Mouse (Mus musculus) forebrain, postnatal 0 days (tissue): ENCODE data around the gene Foxf2. TPM values are rescaled to one million over a fixed set of nuclear protein-coding genes. Genes with fewer than 3 reads are reported as not detected.

Source experiments
- ATAC-seq: fragments of 200-750 bp; cut with Nextera tagmentation; 2 replicates; pipeline ENCODE4 v1.8.0; 2017; ENCODE audit warnings: mild to moderate bottlenecking, moderate library complexity
- DNase-seq: peaks from one replicate; pipeline ENCODE4 v3.0.0-alpha.2; 2015
- H3K27ac ChIP-seq: fragments of 300-500 bp; sonication (generic); 2 replicates; pipeline ENCODE4 v1.5.1; 2014; ENCODE audit warnings: low read depth, mild to moderate bottlenecking, antibody characterized with exemption, low read length, moderate library complexity, mixed read lengths
- H3K27me3 ChIP-seq: fragments of 300-500 bp; sonication (generic); 2 replicates; pipeline ENCODE4 v1.6.1; 2014; ENCODE audit warnings: mild to moderate bottlenecking, low read length, mixed read lengths; ENCODE audit not compliant: insufficient read depth
- H3K36me3 ChIP-seq: fragments of 300-500 bp; sonication (generic); 2 replicates; pipeline ENCODE4 v1.6.1; 2014; ENCODE audit warnings: mild to moderate bottlenecking, moderate library complexity; ENCODE audit not compliant: insufficient read depth
- H3K4me1 ChIP-seq: fragments of 300-500 bp; sonication (generic); 2 replicates; pipeline ENCODE4 v1.6.1; 2014; ENCODE audit warnings: antibody characterized with exemption; ENCODE audit not compliant: insufficient read depth
- H3K4me2 ChIP-seq: fragments of 300-500 bp; sonication (generic); 2 replicates; pipeline ENCODE4 v1.6.1; 2014; ENCODE audit warnings: low read depth, mild to moderate bottlenecking, moderate library complexity
- H3K4me3 ChIP-seq: fragments of 300-500 bp; sonication (generic); 2 replicates; pipeline ENCODE4 v1.5.1; 2014; ENCODE audit warnings: low read depth, low read length, mixed read lengths
- H3K9ac ChIP-seq: fragments of 300-500 bp; sonication (generic); 2 replicates; pipeline ENCODE4 v1.6.1; 2014; ENCODE audit warnings: mild to moderate bottlenecking
- H3K9me3 ChIP-seq: fragments of 300-500 bp; sonication (generic); 2 replicates; pipeline ENCODE4 v1.6.1; 2016; ENCODE audit warnings: low read length
- CTCF ChIP-seq: sonication (generic); IDR thresholded peaks from 2 replicates; pipeline ENCODE4 v1.5.1; 2016; ENCODE audit warnings: antibody characterized with exemption, control low read depth, low read depth
- WGBS: fragments of 180-500 bp; shearing (Covaris S2); extraction: QIAGEN DNeasy Blood & Tissue Kit; methylation state at CpG from one replicate; pipeline ENCODE4 v1.1.7; 2014; 5-methylcytosine and 5-hydroxymethylcytosine counted together
- microRNA-seq, 2 experiments: library from miRNA; unstranded; fragments of <30 nt; microRNA quantifications; one replicate each; pipeline ENCODE4; 2016
- polyA plus RNA-seq: library from polyadenylated mRNA; unstranded; fragments of >200 nt; fragmentation: Nextera tagmentation; extraction: Ambion mirVana; gene quantifications from 2 replicates; pipeline ENCODE4 v1.2.1, GENCODE M21; 2015
- total RNA-seq: library from RNA; depleted of rRNA; stranded (reverse); fragments of >200 nt; gene quantifications from 2 replicates; pipeline ENCODE4 v1.2.3, GENCODE M21; 2014; rRNA removed

Gene Foxf2
- total and polyA plus RNA-seq, 2 experiments from 2014 or later = 5.7 to 7.8 TPM

GRCm38 (mm10) chr13:31672093-31672492, 46.5 kb downstream of the Foxf2 start:
- peak; percentile 13 for DNase-seq
- no peak overlapping the region for H3K9ac ChIP-seq
- ATAC-seq = peak; percentile 96
- H3K36me3 ChIP-seq = no peaks in the 10 kb centered on the region
- 62% methylated on average over 3 of the region's 3 CpGs for WGBS
- no peaks in the 10 kb centered on the region for H3K9me3 ChIP-seq
- no peaks in the 10 kb centered on the region for H3K27me3 ChIP-seq
- no peaks in the 10 kb centered on the region for H3K4me1 ChIP-seq
- no peak for TF ChIP-seq CTCF
- no peak overlapping the region for H3K27ac ChIP-seq
- no peak overlapping the region for H3K4me2 ChIP-seq
- H3K4me3 ChIP-seq = no peak overlapping the region

Small RNA genes lying within 50 kb of the gene (microRNA-seq; reads per million reads assigned to microRNA genes)
- 0 reads per million in 2 experiments for gene Gm27516

Other genes starting within 250 kb of the Foxf2 start
- 2.8 and 5.4 TPM in 2 replicates for gene Foxq1, start 69.7 kb upstream of the Foxf2 start, total RNA-seq
- 2.9 and 3.4 TPM in 2 replicates for gene Foxq1, start 69.7 kb upstream of the Foxf2 start, polyA plus RNA-seq
- 0.69 and 2.8 TPM in 2 replicates for gene A530084C06Rik, start 66.5 kb upstream of the Foxf2 start, total RNA-seq
- not detected in 2 replicates for gene A530084C06Rik, start 66.5 kb upstream of the Foxf2 start, polyA plus RNA-seq
- 9.4 and 15.6 TPM in 2 replicates for gene Foxc1, start 180.8 kb downstream of the Foxf2 start, total RNA-seq
- 1.9 and 2.3 TPM in 2 replicates for gene Foxc1, start 180.8 kb downstream of the Foxf2 start, polyA plus RNA-seq